Mouse (Mus musculus): Measurements from ENCODE around the gene Dhx58. TPM values are rescaled to one million over a fixed set of nuclear protein-coding genes. Genes with fewer than 3 reads are reported as not detected.

Gene Dhx58
- total RNA-seq, 2 experiments from 2014 or later = 39.5 to 60.6 TPM

DNA sequence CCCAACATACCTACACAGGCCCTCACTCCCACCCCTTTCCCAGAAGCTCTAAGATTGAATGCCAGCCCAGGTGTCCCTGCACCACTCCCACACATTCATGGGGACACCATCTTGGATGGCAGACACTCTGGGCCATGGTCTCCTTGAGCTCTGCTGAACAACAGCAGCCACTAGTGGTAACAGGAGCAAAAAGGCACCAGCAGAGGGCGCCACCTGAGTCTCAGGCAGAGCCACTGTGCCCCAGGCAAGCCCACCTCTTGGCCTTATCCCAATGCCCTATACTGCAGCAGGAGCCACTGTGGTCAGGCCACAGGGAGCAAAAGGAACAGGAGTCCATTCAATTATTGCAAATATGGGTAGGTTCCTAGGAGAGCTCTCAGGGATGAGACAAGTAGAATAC, 57.8 kb downstream of the Dhx58 start:
- peak; percentile 60 to 78 for DNase-seq

Other genes with a start within 250 kb of the Dhx58 start
- gene Klhl11, start 231.5 kb downstream of the Dhx58 start, total RNA-seq (2021) = 10 to 100 TPM; 56.2 to 58.2 TPM
- gene Acly, start 176.3 kb downstream of the Dhx58 start, total RNA-seq (2021) = 1,000 to 10,000 TPM; 1,688 to 2,194 TPM
- gene Ttc25, start 158.7 kb downstream of the Dhx58 start, total RNA-seq (2021) = 1 to 10 TPM; 5.6 to 7.7 TPM
- gene Cnp, start 129.4 kb downstream of the Dhx58 start, total RNA-seq (2021) = 10 to 100 TPM; 46.5 to 60.7 TPM
- 10 to 100 TPM; 32.9 to 43.6 TPM for gene Nkiras2, start 85.0 kb downstream of the Dhx58 start, total RNA-seq (2021)
- gene Dnajc7, start 84.1 kb downstream of the Dhx58 start, total RNA-seq (2021) = 100 to 1,000 TPM; 207 to 222 TPM
- gene Zfp385c, start 11.8 kb downstream of the Dhx58 start, total RNA-seq (2021) = under 1 TPM; 0.13 to 0.43 TPM
- 10 to 100 TPM; 44.5 to 45.5 TPM for gene Kat2a, start 8.2 kb upstream of the Dhx58 start, total RNA-seq (2021)
- gene Hspb9, start 9.6 kb upstream of the Dhx58 start, total RNA-seq (2021) = not detected
- 100 to 1,000 TPM; 172 to 187 TPM for gene Rab5c, start 33.9 kb upstream of the Dhx58 start, total RNA-seq (2021)
- under 1 TPM; 0.10 to 0.13 TPM for gene Kcnh4, start 55.7 kb upstream of the Dhx58 start, total RNA-seq (2021)
- gene Hcrt, start 58.7 kb upstream of the Dhx58 start, total RNA-seq (2021) = not detected
- 10 to 100 TPM; 18.8 to 25.8 TPM for gene Ghdc, start 66.7 kb upstream of the Dhx58 start, total RNA-seq (2021)
- gene Stat5b, start 146.5 kb upstream of the Dhx58 start, total RNA-seq (2021) = 100 to 1,000 TPM in 1 of 2 experiments, 10 to 100 TPM in 1; 58.3 to 111 TPM
- 10 to 100 TPM; 26.3 to 39.8 TPM for gene Stat5a, start 155.1 kb upstream of the Dhx58 start, total RNA-seq (2021)
- gene Stat3, start 235.3 kb upstream of the Dhx58 start, total RNA-seq (2021) = 100 to 1,000 TPM in 1 of 2 experiments, 10 to 100 TPM in 1; 74.2 to 109 TPM

All from adrenal gland, postnatal 36 days (tissue).